Mouse (Mus musculus) midbrain, embryonic 16.5 days (tissue): ENCODE results near the gene Ttc7b. TPM values are rescaled to one million over a fixed set of nuclear protein-coding genes. Genes with fewer than 3 reads are reported as not detected.

Source experiments
- ATAC-seq: fragments of 200-750 bp; cut with Nextera tagmentation; 2 replicates; pipeline ENCODE4 v1.8.0; 2017; ENCODE audit warnings: moderate TSS enrichment
- H3K27ac ChIP-seq: fragments of 300-500 bp; sonication (generic); 2 replicates; pipeline ENCODE4 v1.5.1; 2014; ENCODE audit warnings: mild to moderate bottlenecking, low read length, mixed read lengths
- H3K27me3 ChIP-seq: fragments of 300-500 bp; sonication (generic); 2 replicates; pipeline ENCODE4 v1.6.1; 2014; ENCODE audit warnings: low read depth, low read length, mixed read lengths; ENCODE audit not compliant: control insufficient read depth, insufficient read depth
- H3K36me3 ChIP-seq: fragments of 300-500 bp; sonication (generic); 2 replicates; pipeline ENCODE4 v1.6.1; 2014; ENCODE audit warnings: mild to moderate bottlenecking, low read length, moderate library complexity, mixed read lengths; ENCODE audit not compliant: control insufficient read depth, insufficient read depth
- H3K4me1 ChIP-seq: fragments of 300-500 bp; sonication (generic); 2 replicates; pipeline ENCODE4 v1.6.1; 2014; ENCODE audit warnings: mild to moderate bottlenecking, low read length, mixed read lengths; ENCODE audit not compliant: control insufficient read depth, insufficient read depth
- H3K4me2 ChIP-seq: fragments of 300-500 bp; sonication (generic); 2 replicates; pipeline ENCODE4 v1.6.1; 2014; ENCODE audit warnings: mild to moderate bottlenecking, low read length, mixed read lengths
- H3K4me3 ChIP-seq: fragments of 300-500 bp; sonication (generic); 2 replicates; pipeline ENCODE4 v1.5.1; 2014; ENCODE audit warnings: low read depth, mild to moderate bottlenecking, low read length, moderate library complexity, mixed read lengths
- H3K9ac ChIP-seq: fragments of 300-500 bp; sonication (generic); 2 replicates; pipeline ENCODE4 v1.6.1; 2014; ENCODE audit warnings: low read depth, low read length, mixed read lengths
- H3K9me3 ChIP-seq: fragments of 300-500 bp; sonication (generic); replicated peaks from 2 replicates; pipeline ENCODE4 v1.6.1; 2014; ENCODE audit warnings: mild to moderate bottlenecking, low read length, mixed read lengths; ENCODE audit not compliant: control insufficient read depth, poor library complexity, severe bottlenecking
- WGBS: fragments of 180-500 bp; shearing (Covaris S2); extraction: QIAGEN DNeasy Blood & Tissue Kit; methylation state at CpG from one replicate; pipeline ENCODE4 v1.1.7; 2014; 5-methylcytosine and 5-hydroxymethylcytosine counted together
- polyA plus RNA-seq: library from polyadenylated mRNA; unstranded; fragments of >200 nt; fragmentation: Nextera tagmentation; extraction: Ambion mirVana; gene quantifications from 2 replicates; pipeline ENCODE4 v1.2.1, GENCODE M21; 2015

The Ttc7b gene
- polyA plus RNA-seq, 1 experiment from 2014 or later: 7.2 TPM

GRCm38 (mm10) chr12:100391890-100392289 is 128.7 kb downstream of the Ttc7b start:
- Histone ChIP-seq H3K27me3 (no peaks in the 10 kb centered on the region), H3K4me2 (no peak overlapping the region), H3K27ac (no peak overlapping the region), H3K9me3 (no peaks in the 10 kb centered on the region), H3K9ac (no peak overlapping the region), H3K4me1 (0 out of 2 replicates have a peak, but pooled peaks cover 2% of the 10 kb centered on the region), H3K36me3 (0 out of 2 replicates have a peak, but pooled peaks cover 7% of the 10 kb centered on the region), H3K4me3 (no peak overlapping the region)
- WGBS: 95% methylated on average over 9 of the region's 9 CpGs
- no peak for ATAC-seq

- WGBS: 51% methylated on average over 12 of the region's 12 CpGs
- Histone ChIP-seq H3K4me1 (no peaks in the 10 kb centered on the region; the same call in 1 of the 2 replicates), H3K4me2 (no peak overlapping the region), H3K9ac (no peak overlapping the region), H3K27ac (0 out of 2 replicates have a peak overlapping the region, but pooled peaks have one; percentile 44), H3K36me3 (peaks cover 7% of the 10 kb centered on the region; the same call in 1 of the 2 replicates), H3K9me3 (no peaks in the 10 kb centered on the region), H3K4me3 (no peak overlapping the region), H3K27me3 (no peaks in the 10 kb centered on the region)
- peak; percentile 76 for ATAC-seq
Measured at GRCm38 (mm10) chr12:100389878-100390710, 130.5 kb downstream of the Ttc7b start.

GRCm38 (mm10) chr12:100386259-100386658 is 134.4 kb downstream of the Ttc7b start:
- Histone ChIP-seq H3K27me3 (no peaks in the 10 kb centered on the region), H3K4me1 (no peaks in the 10 kb centered on the region; the same call in 1 of the 2 replicates), H3K9ac (no peak overlapping the region), H3K36me3 (peaks cover 23% of the 10 kb centered on the region), H3K4me3 (no peak overlapping the region), H3K27ac (no peak overlapping the region), H3K9me3 (no peaks in the 10 kb centered on the region), H3K4me2 (no peak overlapping the region)
- 67% methylated on average over 3 of the region's 3 CpGs for WGBS
- no peak for ATAC-seq

GRCm38 (mm10) chr12:100382526-100382925 is 138.1 kb downstream of the Ttc7b start:
- Histone ChIP-seq H3K36me3 (peaks cover 20% of the 10 kb centered on the region), H3K9me3 (no peaks in the 10 kb centered on the region), H3K27me3 (no peaks in the 10 kb centered on the region), H3K9ac (no peak overlapping the region), H3K4me3 (no peak overlapping the region), H3K4me2 (no peak overlapping the region), H3K27ac (no peak overlapping the region), H3K4me1 (no peaks in the 10 kb centered on the region; the same call in 1 of the 2 replicates)
- no peak for ATAC-seq

GRCm38 (mm10) chr12:100381941-100382340 is 138.7 kb downstream of the Ttc7b start:
- Histone ChIP-seq H3K4me3 (no peak overlapping the region), H3K27me3 (no peaks in the 10 kb centered on the region), H3K36me3 (peaks cover 20% of the 10 kb centered on the region), H3K4me1 (no peaks in the 10 kb centered on the region; the same call in 1 of the 2 replicates), H3K27ac (no peak overlapping the region), H3K9me3 (no peaks in the 10 kb centered on the region), H3K4me2 (no peak overlapping the region), H3K9ac (no peak overlapping the region)
- ATAC-seq: no peak
- WGBS: 91% methylated on average over 6 of the region's 6 CpGs

GRCm38 (mm10) chr12:100380697-100381291 is 139.8 kb downstream of the Ttc7b start:
- Histone ChIP-seq H3K9me3 (no peaks in the 10 kb centered on the region), H3K9ac (no peak overlapping the region), H3K27ac (no peak overlapping the region), H3K36me3 (peaks cover 22% of the 10 kb centered on the region), H3K4me2 (no peak overlapping the region), H3K4me1 (no peaks in the 10 kb centered on the region; the same call in 1 of the 2 replicates), H3K4me3 (no peak overlapping the region), H3K27me3 (no peaks in the 10 kb centered on the region)
- 74% methylated on average over 14 of the region's 14 CpGs for whole genome bisulfite sequencing
- ATAC-seq: no peak

- H3K9me3 ChIP-seq: no peaks in the 10 kb centered on the region
- ATAC-seq: no peak
- no peak overlapping the region for H3K9ac ChIP-seq
- WGBS: 97% methylated on average over 1 of the region's 1 CpGs
- H3K4me3 ChIP-seq: no peak overlapping the region
- no peaks in the 10 kb centered on the region for H3K4me1 ChIP-seq
- no peaks in the 10 kb centered on the region for H3K27me3 ChIP-seq
- H3K27ac ChIP-seq: no peak overlapping the region
- no peak overlapping the region for H3K4me2 ChIP-seq
- peaks cover 29% of the 10 kb centered on the region for H3K36me3 ChIP-seq
Measured at GRCm38 (mm10) chr12:100379833-100380232, 140.8 kb downstream of the Ttc7b start.

GRCm38 (mm10) chr12:100378266-100378665 is 142.4 kb downstream of the Ttc7b start:
- no peaks in the 10 kb centered on the region for H3K27me3 ChIP-seq
- H3K4me2 ChIP-seq: no peak overlapping the region
- no peak overlapping the region for H3K27ac ChIP-seq
- no peaks in the 10 kb centered on the region for H3K4me1 ChIP-seq
- WGBS: 66% methylated on average over 2 of the region's 2 CpGs
- no peaks in the 10 kb centered on the region for H3K9me3 ChIP-seq
- H3K36me3 ChIP-seq: peaks cover 24% of the 10 kb centered on the region
- no peak overlapping the region for H3K4me3 ChIP-seq
- H3K9ac ChIP-seq: no peak overlapping the region
- no peak for ATAC-seq

- ATAC-seq: no peak
- no peak overlapping the region for H3K4me3 ChIP-seq
- no peak overlapping the region for H3K27ac ChIP-seq
- H3K9me3 ChIP-seq: no peaks in the 10 kb centered on the region
- H3K4me1 ChIP-seq: no peaks in the 10 kb centered on the region
- H3K27me3 ChIP-seq: no peaks in the 10 kb centered on the region
- no peak overlapping the region for H3K4me2 ChIP-seq
- WGBS: 28% methylated on average over 1 of the region's 1 CpGs
- peaks cover 22% of the 10 kb centered on the region for H3K36me3 ChIP-seq
- H3K9ac ChIP-seq: no peak overlapping the region
Measured at GRCm38 (mm10) chr12:100377791-100378190, 142.8 kb downstream of the Ttc7b start.
